Mouse (Mus musculus): ENCODE measurements at regions not wholly inside any gene's neighbourhood (a gene's known extent, or its start where the extent isn't known, plus 50 kb on each side); places are given as distances from the start of the nearest gene placed in this dataset.

DNA sequence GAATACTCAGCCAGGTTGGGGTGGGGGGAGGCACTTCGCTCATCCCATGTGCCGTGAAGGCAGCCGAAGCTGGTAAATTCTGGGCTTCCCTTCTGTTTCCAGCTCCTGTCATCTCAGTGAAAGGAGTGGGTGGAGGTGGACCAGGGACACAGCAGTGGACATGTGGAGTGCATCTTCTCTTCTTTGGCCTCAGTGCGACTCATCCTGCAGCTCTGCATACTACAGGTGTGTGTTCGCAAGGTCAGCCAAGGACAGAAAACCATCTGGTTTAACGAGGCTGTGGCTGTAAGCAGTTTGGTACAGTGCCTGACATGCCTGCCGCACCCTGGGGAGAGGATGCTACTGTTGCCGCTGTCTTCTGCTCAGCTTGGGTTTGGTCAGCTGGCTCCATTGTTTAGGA is 386.3 kb upstream of the Myt1l start:
- TF ChIP-seq MAX (IDR thresholded peaks at IDR 0.05; ENCODE audit: low read length) (no peak), RCOR1 (IDR thresholded peaks at IDR 0.05; ENCODE audit: low read depth, low read length) (no peak), ZMIZ1 (IDR thresholded peaks at IDR 0.05; ENCODE audit: low read depth, low read length) (no peak), E2F4 (IDR thresholded peaks at IDR 0.05; ENCODE audit: borderline replicate concordance, low read depth, low read length) (no peak), GATA1 (IDR thresholded peaks at IDR 0.05; ENCODE audit: low read depth, low read length) (no peak), CTCF (IDR thresholded peaks at IDR 0.05 in 2 of 3, conservative IDR thresholded peaks at IDR 0.05 in 1 of 3; ENCODE audit: control insufficient read depth in 1 of 3, insufficient read depth in 1 of 3, low read depth in 2 of 3, low read length in 3 of 3, poor library complexity in 1 of 3, severe bottlenecking in 1 of 3) (no peak), HCFC1 (IDR thresholded peaks at IDR 0.05; ENCODE audit: low read depth, low read length) (no peak), ZKSCAN1 (IDR thresholded peaks at IDR 0.05; ENCODE audit: low read depth, low read length) (no peak), MYC (IDR thresholded peaks at IDR 0.05; ENCODE audit: low read depth, low read length) (no peak)

All from MEL (cell line).